Mouse (Mus musculus): ENCODE results near the gene Fkbp15.

The Fkbp15 gene

GRCm38 (mm10) chr4:62372410-62372809 is 12.1 kb upstream of the Fkbp15 start:
- no peak for DNase-seq

GRCm38 (mm10) chr4:62369091-62369490 is 8.7 kb upstream of the Fkbp15 start:
- DNase-seq, result no peak

GRCm38 (mm10) chr4:62367586-62367985 is 7.2 kb upstream of the Fkbp15 start:
- DNase-seq, result no peak

- DNase-seq, result no peak
These were observed 5.9 kb upstream of the Fkbp15 start for GRCm38 (mm10) chr4:62366291-62366690.

- DNase-seq, result no peak
These were observed 4.0 kb upstream of the Fkbp15 start for GRCm38 (mm10) chr4:62364299-62364698.

- no peak for DNase-seq
These were observed 2.1 kb upstream of the Fkbp15 start for GRCm38 (mm10) chr4:62362437-62362836.

GRCm38 (mm10) chr4:62361997-62362396 is 1.6 kb upstream of the Fkbp15 start:
- no peak for DNase-seq

GRCm38 (mm10) chr4:62361571-62361970 is 1.2 kb upstream of the Fkbp15 start:
- no peak for DNase-seq

GRCm38 (mm10) chr4:62360805-62361455 is 582 bp upstream of the Fkbp15 start:
- DNase-seq, result no peak

- no peak for DNase-seq
These were observed 1.0 kb downstream of the Fkbp15 start for GRCm38 (mm10) chr4:62359256-62359775.

GRCm38 (mm10) chr4:62357631-62358148 is 2.7 kb downstream of the Fkbp15 start:
- DNase-seq, result no peak

- no peak for DNase-seq
These were observed 11.0 kb downstream of the Fkbp15 start for GRCm38 (mm10) chr4:62349371-62349770.

GRCm38 (mm10) chr4:62348329-62348705 is 12.0 kb downstream of the Fkbp15 start:
- no peak for DNase-seq

- DNase-seq, result no peak
These were observed 12.6 kb downstream of the Fkbp15 start for GRCm38 (mm10) chr4:62347605-62348328.

GRCm38 (mm10) chr4:62345827-62346226 is 14.5 kb downstream of the Fkbp15 start:
- DNase-seq, result no peak

GRCm38 (mm10) chr4:62344000-62344399 is 16.3 kb downstream of the Fkbp15 start:
- DNase-seq, result no peak

- no peak for DNase-seq
These were observed 21.8 kb downstream of the Fkbp15 start for GRCm38 (mm10) chr4:62338536-62338935.

GRCm38 (mm10) chr4:62331977-62332376 is 28.4 kb downstream of the Fkbp15 start:
- DNase-seq, result no peak

GRCm38 (mm10) chr4:62328941-62329660 is 31.2 kb downstream of the Fkbp15 start:
- no peak for DNase-seq

- no peak for DNase-seq
These were observed 34.2 kb downstream of the Fkbp15 start for GRCm38 (mm10) chr4:62326111-62326510.

- no peak for DNase-seq
These were observed 37.7 kb downstream of the Fkbp15 start for GRCm38 (mm10) chr4:62322684-62323083.

- no peak for DNase-seq
These were observed 42.1 kb downstream of the Fkbp15 start for GRCm38 (mm10) chr4:62318294-62318693.

GRCm38 (mm10) chr4:62316456-62316855 is 43.9 kb downstream of the Fkbp15 start:
- DNase-seq, result no peak
